Mouse (Mus musculus): Measurements from ENCODE around the gene Atrx. TPM values are rescaled to one million over a fixed set of nuclear protein-coding genes. Genes with fewer than 3 reads are reported as not detected.

Gene Atrx
- 237 TPM for polyA plus RNA-seq (2017; shearing (Covaris generic))

GRCm38 (mm10) chrX:105928861-105929477 lies at the start of gene Atrx:
Gene Atrx (minus strand): TSS chrX:105929403.

GRCm38 (mm10) chrX:105764162-105765004 lies 164.8 kb downstream of the Atrx start, which contains the start of gene Fgf16:
Gene Fgf16 (plus strand): TSS chrX:105764279.

Other genes with a start within 250 kb of the Atrx start
- 3.1 TPM for gene Fgf16, start 165.1 kb downstream of the Atrx start, polyA plus RNA-seq (2017; shearing (Covaris generic))
- gene Magt1, start 82.5 kb upstream of the Atrx start, polyA plus RNA-seq (2017; shearing (Covaris generic)), result 42.9 TPM
- 290 TPM for gene Cox7b, start 86.3 kb upstream of the Atrx start, polyA plus RNA-seq (2017; shearing (Covaris generic))
- 10.9 TPM for gene Atp7a, start 97.9 kb upstream of the Atrx start, polyA plus RNA-seq (2017; shearing (Covaris generic))
- 0.11 TPM for gene Tlr13, start 213.8 kb upstream of the Atrx start, polyA plus RNA-seq (2017; shearing (Covaris generic))